Mouse (Mus musculus): ENCODE results near the gene Sorl1. TPM values are rescaled to one million over a fixed set of nuclear protein-coding genes. Genes with fewer than 3 reads are reported as not detected.

Sorl1 gene
- total and polyA plus RNA-seq, 2 experiments from 2014 or later, result 1.1 to 12.9 TPM

- Histone ChIP-seq H3K4me3 (ENCODE audit: low read depth, low read length) (no peak overlapping the region), H3K27me3 (ENCODE audit: control insufficient read depth, insufficient read depth, low read length) (no peaks in the 10 kb centered on the region), H3K4me1 (ENCODE audit: control insufficient read depth, insufficient read depth) (0 out of 2 replicates have a peak, but pooled peaks cover 8% of the 10 kb centered on the region), H3K36me3 (replicated peaks; ENCODE audit: control insufficient read depth, insufficient read depth, low read length) (no peaks in the 10 kb centered on the region), H3K4me2 (ENCODE audit: low read depth, low read length) (no peak overlapping the region), H3K9ac (replicated peaks; ENCODE audit: low read depth, low read length) (no peak overlapping the region), H3K27ac (ENCODE audit: low read depth) (no peak overlapping the region), H3K9me3 (replicated peaks; ENCODE audit: control insufficient read depth, low read length) (no peaks in the 10 kb centered on the region)
- no peak for DNase-seq (ENCODE audit: low spot score)
- no peak for ATAC-seq (ENCODE audit: insufficient read depth, low read depth)
- WGBS, result 24% methylated on average over 2 of the region's 2 CpGs
- TF ChIP-seq EP300 (IDR thresholded peaks at IDR 0.05; ENCODE audit: low read depth), result no peak
- TF ChIP-seq CTCF (IDR thresholded peaks at IDR 0.05; ENCODE audit: low read depth), result no peak
These were observed 75.6 kb downstream of the Sorl1 start for GRCm38 (mm10) chr9:42048542-42048941.

GRCm38 (mm10) chr9:42047786-42048185 is 76.3 kb downstream of the Sorl1 start:
- Histone ChIP-seq H3K4me3 (ENCODE audit: low read depth, low read length) (no peak overlapping the region), H3K9me3 (replicated peaks; ENCODE audit: control insufficient read depth, low read length) (no peaks in the 10 kb centered on the region), H3K4me2 (ENCODE audit: low read depth, low read length) (no peak overlapping the region), H3K36me3 (replicated peaks; ENCODE audit: control insufficient read depth, insufficient read depth, low read length) (no peaks in the 10 kb centered on the region), H3K27ac (ENCODE audit: low read depth) (no peak overlapping the region), H3K27me3 (ENCODE audit: control insufficient read depth, insufficient read depth, low read length) (no peaks in the 10 kb centered on the region), H3K4me1 (ENCODE audit: control insufficient read depth, insufficient read depth) (0 out of 2 replicates have a peak, but pooled peaks cover 8% of the 10 kb centered on the region), H3K9ac (replicated peaks; ENCODE audit: low read depth, low read length) (no peak overlapping the region)
- ATAC-seq (ENCODE audit: insufficient read depth, low read depth), result no peak
- no peak for DNase-seq (ENCODE audit: low spot score)
- 33% methylated on average over 5 of the region's 5 CpGs for WGBS
- no peak for TF ChIP-seq EP300 (IDR thresholded peaks at IDR 0.05; ENCODE audit: low read depth)
- no peak for TF ChIP-seq CTCF (IDR thresholded peaks at IDR 0.05; ENCODE audit: low read depth)

- Histone ChIP-seq H3K4me1 (ENCODE audit: control insufficient read depth, insufficient read depth) (0 out of 2 replicates have a peak, but pooled peaks cover 8% of the 10 kb centered on the region), H3K4me3 (ENCODE audit: low read depth, low read length) (no peak overlapping the region), H3K4me2 (ENCODE audit: low read depth, low read length) (no peak overlapping the region), H3K27me3 (ENCODE audit: control insufficient read depth, insufficient read depth, low read length) (no peaks in the 10 kb centered on the region), H3K9ac (replicated peaks; ENCODE audit: low read depth, low read length) (no peak overlapping the region), H3K36me3 (replicated peaks; ENCODE audit: control insufficient read depth, insufficient read depth, low read length) (no peaks in the 10 kb centered on the region), H3K27ac (ENCODE audit: low read depth) (no peak overlapping the region), H3K9me3 (replicated peaks; ENCODE audit: control insufficient read depth, low read length) (no peaks in the 10 kb centered on the region)
- 82% methylated on average over 11 of the region's 11 CpGs for WGBS
- TF ChIP-seq EP300 (IDR thresholded peaks at IDR 0.05; ENCODE audit: low read depth), result no peak
- no peak for TF ChIP-seq CTCF (IDR thresholded peaks at IDR 0.05; ENCODE audit: low read depth)
- no peak for ATAC-seq (ENCODE audit: insufficient read depth, low read depth)
- no peak for DNase-seq (ENCODE audit: low spot score)
These were observed 77.8 kb downstream of the Sorl1 start for GRCm38 (mm10) chr9:42046248-42046647.

DNA sequence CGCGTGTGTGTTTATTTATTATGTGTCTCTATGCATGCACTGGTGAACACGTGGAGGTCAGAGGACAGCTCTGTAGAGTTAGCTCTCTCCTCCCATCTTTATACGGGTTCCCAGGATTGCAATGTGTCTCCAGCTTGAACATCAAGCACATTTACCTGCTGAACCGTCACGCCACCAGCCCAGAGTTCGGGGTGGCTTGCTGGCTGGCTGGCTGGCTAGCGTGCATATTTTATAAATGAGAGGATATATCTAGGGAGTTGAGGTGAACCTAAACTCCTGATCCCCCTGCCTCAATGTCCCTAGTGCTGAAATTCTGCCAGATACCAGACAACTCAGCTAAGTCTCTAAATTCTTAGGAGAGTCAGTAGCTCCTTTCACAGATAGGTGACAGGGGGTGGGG is 79.4 kb downstream of the Sorl1 start:
- Histone ChIP-seq H3K27ac (ENCODE audit: low read depth) (no peak overlapping the region), H3K4me1 (ENCODE audit: control insufficient read depth, insufficient read depth) (0 out of 2 replicates have a peak, but pooled peaks cover 8% of the 10 kb centered on the region), H3K9ac (replicated peaks; ENCODE audit: low read depth, low read length) (no peak overlapping the region), H3K36me3 (replicated peaks; ENCODE audit: control insufficient read depth, insufficient read depth, low read length) (no peaks in the 10 kb centered on the region), H3K9me3 (replicated peaks; ENCODE audit: control insufficient read depth, low read length) (no peaks in the 10 kb centered on the region), H3K27me3 (ENCODE audit: control insufficient read depth, insufficient read depth, low read length) (no peaks in the 10 kb centered on the region), H3K4me3 (ENCODE audit: low read depth, low read length) (no peak overlapping the region), H3K4me2 (ENCODE audit: low read depth, low read length) (no peak overlapping the region)
- TF ChIP-seq CTCF (IDR thresholded peaks at IDR 0.05; ENCODE audit: low read depth), result no peak
- no peak for TF ChIP-seq EP300 (IDR thresholded peaks at IDR 0.05; ENCODE audit: low read depth)
- DNase-seq (ENCODE audit: low spot score) (no peak), ATAC-seq (ENCODE audit: insufficient read depth, low read depth) (no peak)
- WGBS, result 92% methylated on average over 8 of the region's 8 CpGs

GRCm38 (mm10) chr9:42043934-42044333 is 80.2 kb downstream of the Sorl1 start:
- DNase-seq (ENCODE audit: low spot score), result no peak
- Histone ChIP-seq H3K4me1 (ENCODE audit: control insufficient read depth, insufficient read depth) (0 out of 2 replicates have a peak, but pooled peaks cover 8% of the 10 kb centered on the region), H3K27ac (ENCODE audit: low read depth) (no peak overlapping the region), H3K9ac (replicated peaks; ENCODE audit: low read depth, low read length) (no peak overlapping the region), H3K4me3 (ENCODE audit: low read depth, low read length) (no peak overlapping the region), H3K9me3 (replicated peaks; ENCODE audit: control insufficient read depth, low read length) (no peaks in the 10 kb centered on the region), H3K27me3 (ENCODE audit: control insufficient read depth, insufficient read depth, low read length) (no peaks in the 10 kb centered on the region), H3K4me2 (ENCODE audit: low read depth, low read length) (no peak overlapping the region), H3K36me3 (replicated peaks; ENCODE audit: control insufficient read depth, insufficient read depth, low read length) (no peaks in the 10 kb centered on the region)
- TF ChIP-seq CTCF (IDR thresholded peaks at IDR 0.05; ENCODE audit: low read depth) (no peak), EP300 (IDR thresholded peaks at IDR 0.05; ENCODE audit: low read depth) (no peak)
- no peak for ATAC-seq (ENCODE audit: insufficient read depth, low read depth)
- WGBS, result 78% methylated on average over 8 of the region's 8 CpGs

Measured in heart, postnatal 0 days (tissue).